Mouse (Mus musculus): Measurements from ENCODE around the gene Gm34302.

Gm34302 gene

GRCm38 (mm10) chr3:63483726-63484125, at the start of gene Gm34302:
Gene Gm34302, minus strand, starts transcription at chr3:63483879.
- no peak for DNase-seq (ENCODE audit: low spot score in 2 of 2)

DNA sequence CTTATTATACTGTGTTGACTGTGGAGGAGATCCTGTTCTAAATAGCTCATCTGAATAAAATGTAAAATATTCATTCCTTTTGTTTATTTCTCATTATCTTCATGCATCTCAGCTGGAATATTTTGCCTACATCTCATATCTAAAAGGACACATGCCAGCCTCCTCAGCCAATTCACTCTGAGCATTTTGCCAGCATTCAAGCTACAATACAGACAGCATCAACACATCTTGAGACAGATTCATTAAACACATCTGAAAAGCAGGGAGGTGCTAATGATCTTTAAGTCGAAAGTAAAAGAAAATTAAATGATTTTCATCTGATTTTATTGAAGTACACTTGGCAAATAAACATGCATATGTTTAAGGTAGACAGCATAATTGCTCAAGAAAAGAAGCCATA, 48.2 kb upstream of the Gm34302 start:
- no peak for DNase-seq (ENCODE audit: low spot score in 2 of 2)

GRCm38 (mm10) chr3:63517681-63518080, 34.0 kb upstream of the Gm34302 start:
- no peak for DNase-seq (ENCODE audit: low spot score in 2 of 2)

DNA sequence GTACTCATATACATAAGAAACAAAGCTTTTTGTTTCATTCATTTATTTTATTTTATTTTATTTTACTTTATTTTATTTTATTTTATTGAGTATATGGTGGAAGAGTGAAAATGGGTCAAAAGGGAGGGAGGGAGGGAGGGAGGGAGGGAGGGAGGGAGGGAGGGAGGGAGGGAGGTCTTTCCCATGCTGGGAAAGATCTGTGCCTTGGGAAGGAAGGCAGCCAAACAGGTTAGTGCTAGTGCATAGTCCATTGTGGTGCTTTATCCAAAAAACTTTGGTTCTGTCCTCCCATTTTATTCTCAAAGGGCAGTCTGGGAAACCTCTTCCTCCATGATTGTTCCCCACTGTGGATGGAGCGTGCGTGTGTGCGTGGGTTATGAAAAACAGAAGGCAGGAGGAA, 32.6 kb upstream of the Gm34302 start:
- peak; percentile 9 to 34 for DNase-seq (ENCODE audit: low spot score in 2 of 2)

DNA sequence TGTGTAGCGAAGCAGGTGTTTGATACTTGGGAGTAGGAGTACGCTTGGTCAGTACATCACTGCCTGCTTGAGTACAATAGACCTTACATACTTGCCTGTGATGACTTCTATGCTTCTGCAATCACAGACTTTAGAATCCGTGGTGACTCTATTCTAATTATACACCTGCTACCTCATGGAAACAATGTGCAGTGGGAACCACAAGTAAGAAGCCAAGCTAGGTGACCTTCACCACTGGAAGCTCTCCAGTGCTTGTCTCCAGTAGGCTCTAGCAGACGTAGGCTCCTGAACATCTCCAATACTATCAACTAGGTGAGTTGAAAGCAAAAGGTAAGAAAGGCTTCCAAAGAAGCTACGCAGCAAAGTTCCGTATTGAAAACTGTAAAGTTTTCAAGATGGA, 27.6 kb upstream of the Gm34302 start:
- DNase-seq (ENCODE audit: low spot score in 2 of 2), result no peak

GRCm38 (mm10) chr3:63509484-63509883, 25.8 kb upstream of the Gm34302 start:
- no peak for DNase-seq (ENCODE audit: low spot score in 2 of 2)

DNA sequence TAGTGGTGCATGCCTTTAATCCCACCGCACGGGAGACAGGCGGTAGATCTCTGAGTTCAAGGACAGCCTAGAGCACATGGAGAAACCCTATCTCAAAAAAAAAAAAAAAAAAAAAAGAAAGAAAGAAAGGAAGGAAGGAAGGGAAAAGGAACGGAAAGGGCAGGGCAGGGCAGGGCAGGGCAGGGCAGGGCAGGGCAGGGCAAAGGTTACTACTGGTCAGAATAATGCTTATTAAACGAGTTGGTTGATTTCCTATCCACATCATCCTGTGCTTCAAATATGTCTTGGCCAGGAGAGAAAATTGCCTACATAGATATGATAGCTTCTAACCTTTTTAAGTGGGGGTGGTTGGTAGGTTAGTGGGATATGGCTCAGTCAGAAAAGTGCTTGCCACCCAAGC, 25.2 kb upstream of the Gm34302 start:
- no peak for DNase-seq (ENCODE audit: low spot score in 2 of 2)

GRCm38 (mm10) chr3:63504433-63504832, 20.8 kb upstream of the Gm34302 start:
- no peak for DNase-seq (ENCODE audit: low spot score in 2 of 2)

- DNase-seq (ENCODE audit: low spot score in 2 of 2), result no peak
Observed at GRCm38 (mm10) chr3:63494625-63495382, 11.1 kb upstream of the Gm34302 start.

- no peak for DNase-seq (ENCODE audit: low spot score in 2 of 2)
Observed at GRCm38 (mm10) chr3:63493563-63493962, 9.9 kb upstream of the Gm34302 start.

- no peak for DNase-seq (ENCODE audit: low spot score in 2 of 2)
Observed at GRCm38 (mm10) chr3:63440426-63441125, 43.1 kb downstream of the Gm34302 start.

- DNase-seq (ENCODE audit: low spot score in 2 of 2), result no peak
Observed at GRCm38 (mm10) chr3:63439738-63440137, 43.9 kb downstream of the Gm34302 start.

- DNase-seq (ENCODE audit: low spot score in 2 of 2), result no peak
Observed at GRCm38 (mm10) chr3:63438898-63439297, 44.8 kb downstream of the Gm34302 start.
